Mouse (Mus musculus) bone marrow, adult 2 months (tissue): ENCODE results near the gene Mier3.

Source experiments
- CTCF ChIP-seq: fragments of 200-500 bp; IDR thresholded peaks from 2 replicates; pipeline ENCODE4 v1.5.1; 2011; ENCODE audit warnings: low read length, control low read depth; ENCODE audit not compliant: control insufficient read depth, insufficient read depth
- POLR2A ChIP-seq: fragments of 200-500 bp; IDR thresholded peaks from 2 replicates; pipeline ENCODE4 v1.6.1; 2011; ENCODE audit warnings: low read depth, mild to moderate bottlenecking, control low read depth, low read length, borderline replicate concordance; ENCODE audit not compliant: control insufficient read depth

DNA sequence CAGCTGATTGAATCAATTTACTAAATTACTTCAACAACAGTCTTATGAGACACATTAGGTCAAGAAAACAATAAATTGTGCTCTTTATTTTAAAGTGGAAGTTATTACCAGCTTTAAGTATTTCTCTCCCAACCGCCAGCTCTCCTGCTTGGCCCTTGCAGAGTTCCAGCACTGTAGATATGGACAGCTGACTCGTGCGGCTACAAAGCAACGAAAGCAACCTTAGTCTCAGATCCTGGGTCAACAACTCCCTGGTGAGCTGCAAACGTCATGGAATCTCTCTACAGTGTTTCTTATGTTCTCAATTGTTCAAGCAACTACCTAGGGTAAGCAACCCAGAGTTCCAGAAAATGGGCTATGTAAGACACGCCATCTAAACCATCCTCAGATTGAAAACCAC lies 76.2 kb downstream of the Mier3 start:
- TF ChIP-seq CTCF (no peak), POLR2A (no peak)
